Mouse (Mus musculus): Measurements from ENCODE around the gene Ugt1a10.

Ugt1a10 gene

DNA sequence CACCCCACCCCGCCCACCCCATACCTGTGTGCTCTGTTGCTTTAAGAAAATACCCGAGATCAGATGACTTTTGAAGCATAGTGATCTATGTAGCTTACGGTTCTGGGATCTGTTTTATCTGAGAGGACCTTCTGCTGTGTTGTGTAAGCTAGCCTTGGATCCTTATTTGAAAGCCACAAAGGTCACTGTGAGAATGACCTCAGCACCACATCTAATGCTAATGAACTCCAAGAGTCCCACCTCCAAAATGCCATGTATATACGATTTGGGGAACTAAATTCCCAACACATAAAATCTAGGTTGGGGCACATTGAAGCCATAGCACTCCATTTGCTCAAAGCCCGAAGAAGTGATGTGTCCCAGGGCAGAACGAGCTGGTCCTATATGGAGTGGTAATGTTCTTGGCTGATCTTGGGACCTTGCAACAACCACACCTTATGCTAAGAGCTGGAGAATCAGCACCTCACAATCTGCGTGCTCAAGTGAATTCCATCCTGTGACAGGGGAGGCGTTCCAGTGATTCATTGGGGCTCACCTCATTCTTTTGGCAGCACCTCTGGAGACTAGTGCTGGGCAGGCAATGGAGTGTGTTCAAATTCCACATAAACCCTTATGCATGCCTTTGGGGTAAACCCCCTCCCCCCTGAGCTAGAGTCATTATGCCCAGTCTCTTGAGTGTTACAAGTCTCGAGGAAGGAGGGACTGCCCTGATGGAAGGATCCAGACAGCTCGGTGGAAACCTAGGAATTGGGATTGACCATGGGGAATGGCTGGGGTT, 201.9 kb downstream of the Ugt1a10 start:
- no peak for DNase-seq

DNA sequence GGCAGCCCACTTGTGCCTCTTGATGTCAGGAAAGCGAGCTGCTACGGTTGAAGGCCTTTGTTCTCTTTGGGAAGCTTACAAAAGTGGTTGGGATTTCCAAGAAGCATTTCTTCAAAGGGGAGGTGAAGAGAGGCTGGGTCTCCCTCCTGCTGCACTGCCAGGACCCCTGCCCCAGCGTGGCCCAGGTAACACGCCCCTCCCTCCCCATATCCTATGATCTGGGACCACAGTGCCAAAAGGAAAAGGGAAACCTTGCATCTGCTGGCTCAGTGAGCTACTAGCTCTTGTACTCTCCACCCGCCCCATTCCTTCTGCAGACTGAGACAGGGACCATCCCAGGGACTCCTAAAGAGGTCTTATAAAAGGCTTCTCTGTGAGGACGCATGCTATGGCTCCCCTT, 202.5 kb downstream of the Ugt1a10 start:
- DNase-seq, result no peak

- DNase-seq, result no peak
Measured at GRCm38 (mm10) chr1:88258361-88258760, 203.2 kb downstream of the Ugt1a10 start.

GRCm38 (mm10) chr1:88258881-88259642, 203.9 kb downstream of the Ugt1a10 start:
- no peak for DNase-seq

DNA sequence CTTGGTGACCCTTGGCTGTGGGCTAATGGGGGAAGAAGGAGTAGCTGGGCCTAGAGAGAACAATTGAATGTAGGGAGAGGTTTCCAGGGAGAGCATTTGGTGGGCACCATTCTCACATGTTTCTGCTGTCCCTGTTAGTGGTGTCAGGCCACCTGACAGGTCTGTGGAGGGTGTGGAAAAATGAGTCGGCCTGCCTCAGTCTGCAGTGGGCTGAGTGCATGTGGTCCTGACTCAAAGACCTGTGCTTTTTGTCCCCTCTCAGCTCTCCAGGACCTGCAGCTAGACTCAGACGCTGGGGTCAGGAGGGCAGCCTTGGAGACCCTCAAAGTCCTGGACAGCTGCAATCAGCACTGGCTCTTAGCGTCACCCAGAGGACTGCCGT, 204.4 kb downstream of the Ugt1a10 start:
- no peak for DNase-seq

- DNase-seq, result no peak
Measured at GRCm38 (mm10) chr1:88260114-88260513, 204.9 kb downstream of the Ugt1a10 start.

- no peak for DNase-seq
Measured at GRCm38 (mm10) chr1:88260604-88261377, 205.6 kb downstream of the Ugt1a10 start.

GRCm38 (mm10) chr1:88261706-88262105, 206.5 kb downstream of the Ugt1a10 start:
- no peak for DNase-seq

DNA sequence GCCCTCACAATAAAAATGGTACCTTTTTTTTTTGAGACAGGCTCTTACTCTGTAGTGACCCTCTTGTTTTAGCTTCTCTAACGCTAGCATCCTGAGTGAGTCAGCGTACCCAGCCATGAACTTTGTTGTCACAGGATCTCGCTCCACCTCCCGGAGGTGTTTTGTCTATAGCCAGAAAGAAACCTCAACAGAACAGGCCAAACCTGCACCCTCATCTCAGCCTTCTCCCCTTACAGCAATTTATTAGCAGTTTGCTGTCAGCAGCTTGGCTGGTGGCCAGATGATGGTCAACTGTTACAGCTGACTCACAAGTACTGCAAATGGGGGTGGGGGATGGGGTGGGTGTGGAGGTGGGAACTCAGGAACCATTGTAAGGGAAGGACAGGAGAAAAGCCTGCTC, 207.1 kb downstream of the Ugt1a10 start:
- DNase-seq, result no peak

DNA sequence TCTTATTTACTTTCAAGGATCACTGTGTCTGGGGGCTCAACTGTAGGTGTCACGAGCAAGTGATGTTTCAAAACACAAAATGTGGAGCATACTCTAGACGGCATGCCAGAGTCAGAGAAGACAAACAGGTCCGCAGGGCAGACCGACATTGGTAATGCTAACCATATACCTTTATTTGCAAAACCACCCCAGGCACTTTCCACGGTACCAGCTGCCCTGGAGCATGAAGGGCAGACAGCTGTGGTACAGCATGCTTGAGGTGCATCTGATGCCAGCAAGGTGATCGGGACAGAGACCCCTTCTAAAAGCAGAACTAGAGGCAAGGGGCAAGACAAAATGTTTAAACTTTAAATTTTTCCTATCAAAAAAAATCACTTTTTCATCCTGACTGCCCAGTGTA, 207.8 kb downstream of the Ugt1a10 start:
- DNase-seq, result no peak

DNA sequence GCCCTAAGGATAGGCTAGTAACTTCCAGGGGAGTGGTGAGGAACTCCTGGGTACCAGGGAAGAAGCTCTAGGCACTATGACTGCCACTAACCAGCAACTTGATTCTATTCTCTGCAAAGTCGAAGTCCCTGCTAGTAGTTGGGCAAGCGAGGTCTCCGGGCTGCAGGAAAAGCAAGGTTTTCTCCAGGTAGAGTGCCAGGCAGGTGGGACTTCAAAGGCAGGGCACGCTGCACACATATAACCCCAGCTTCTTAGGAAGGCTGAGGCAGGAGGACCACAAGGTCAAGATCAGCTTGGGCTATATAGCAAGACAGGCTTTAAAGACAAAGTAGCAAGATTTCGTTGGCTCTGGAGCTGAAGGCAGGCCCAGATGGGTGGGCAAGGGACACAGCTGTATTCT, 208.6 kb downstream of the Ugt1a10 start:
- no peak for DNase-seq

DNA sequence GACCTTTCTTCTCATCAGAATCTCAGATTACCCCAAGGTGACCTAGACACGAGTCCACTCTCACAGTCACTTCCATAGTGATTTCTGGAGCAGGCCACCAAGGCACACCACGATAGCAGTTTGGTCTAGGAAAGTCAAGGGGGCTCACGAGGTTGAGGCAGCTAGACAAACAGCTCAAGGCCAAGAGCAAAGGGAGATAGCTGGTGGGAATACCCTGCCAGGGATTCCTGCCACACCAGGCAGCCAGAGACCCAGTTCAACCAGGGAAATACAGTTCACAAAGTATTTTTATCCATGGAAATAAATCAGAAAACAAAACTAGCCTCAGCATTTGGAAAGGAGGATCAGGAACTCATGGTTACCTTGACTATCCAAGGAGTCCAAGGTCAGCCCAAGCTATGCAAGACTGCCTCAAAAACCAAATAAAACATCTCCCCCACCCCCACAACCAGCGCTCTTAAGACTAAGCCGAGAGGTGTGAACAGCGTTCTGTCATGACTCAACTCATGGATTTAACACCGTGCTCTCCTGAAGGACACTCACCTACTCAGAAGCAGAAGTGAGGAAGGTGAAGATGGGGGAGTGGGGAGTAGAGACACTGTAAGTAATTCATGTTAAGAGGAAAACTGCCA, 209.2 kb downstream of the Ugt1a10 start:
- DNase-seq, result no peak

GRCm38 (mm10) chr1:88264869-88265240, 209.7 kb downstream of the Ugt1a10 start:
- DNase-seq, result no peak

- DNase-seq, result no peak
Measured at GRCm38 (mm10) chr1:88266123-88266522, 210.9 kb downstream of the Ugt1a10 start.

- DNase-seq, result no peak
Measured at GRCm38 (mm10) chr1:88267489-88267888, 212.3 kb downstream of the Ugt1a10 start.

DNA sequence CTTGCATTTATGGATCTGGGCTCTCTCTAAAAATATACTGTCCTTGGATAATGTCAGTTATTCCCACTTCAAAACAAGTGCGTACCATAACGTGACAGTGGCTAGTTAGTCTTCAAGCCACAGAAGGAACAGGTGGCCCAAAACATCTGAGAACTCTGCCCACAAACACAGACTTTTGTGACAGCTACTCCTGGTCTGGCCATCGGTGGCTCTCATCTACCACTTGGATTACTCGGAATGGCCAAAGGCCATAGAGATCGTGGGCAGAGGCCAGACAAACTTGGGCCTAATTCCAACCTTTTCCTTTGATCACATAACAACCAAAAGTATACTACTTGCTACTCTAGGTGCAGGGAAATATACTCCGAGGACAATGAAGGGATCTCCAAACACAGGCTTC, 212.9 kb downstream of the Ugt1a10 start:
- DNase-seq, result no peak

Measured in cerebellum, adult 8-10 months (tissue).